Mouse (Mus musculus) bone marrow macrophage, adult 2 months (primary cell): ENCODE data around the gene A730049H05Rik.

Experiments used
- CTCF ChIP-seq: IDR thresholded peaks from 2 replicates; pipeline ENCODE4 v1.5.1; 2012; ENCODE audit warnings: low read depth, mild to moderate bottlenecking, low read length, moderate library complexity
- POLR2A ChIP-seq: IDR thresholded peaks from 2 replicates; pipeline ENCODE4 v1.6.1; 2012; ENCODE audit warnings: mild to moderate bottlenecking, low read depth, low read length, borderline replicate concordance

DNA sequence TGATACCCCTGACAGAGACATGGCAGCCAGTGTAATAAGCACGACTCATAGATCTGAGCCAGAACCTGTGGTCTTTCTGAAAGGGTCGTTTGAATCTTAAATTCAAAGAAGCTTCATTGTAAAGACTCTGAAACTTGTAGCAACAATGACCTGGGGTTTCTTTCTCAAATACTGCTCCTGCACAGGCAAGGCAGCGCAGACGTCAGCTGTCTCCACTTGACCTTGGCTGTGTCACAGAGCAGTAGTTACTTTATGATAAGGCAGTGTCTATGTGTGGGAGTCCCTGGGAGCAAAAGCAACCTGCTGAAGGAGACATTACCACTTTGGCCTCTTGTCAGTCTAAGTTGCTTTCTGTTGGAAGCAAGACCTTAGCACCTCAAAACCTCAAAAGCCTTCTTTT is 30.3 kb downstream of the A730049H05Rik start:
- TF ChIP-seq CTCF (no peak), POLR2A (no peak)
